Mouse (Mus musculus): Measurements from ENCODE around the gene Prr19. TPM values are rescaled to one million over a fixed set of nuclear protein-coding genes. Genes with fewer than 3 reads are reported as not detected.
A peak's percentile ranks its signal among the peaks of the same experiment; 100 is the strongest.
"Not testable (repeated sequence)": the region's sequence is repeated elsewhere in the genome, so short reads cannot be mapped to it uniquely, and the experiment has no call there.

Gene Prr19
- total RNA-seq, 2 experiments from 2014 or later = not detected

- intact Hi-C loops (cut with DNase I) = no loop called here
- DNase-seq (ENCODE audit: low spot score in 2 of 2) = no peak
Measured at GRCm38 (mm10) chr7:25314606-25315305, 13.5 kb downstream of the Prr19 start.

- intact Hi-C loops (cut with DNase I) = loop anchor here (1.0 kb wide), 2 partner anchors 33 to 76 kb away; no protein-coding TSS in a partner anchor
- DNase-seq (ENCODE audit: low spot score in 2 of 2) = no peak
Measured at GRCm38 (mm10) chr7:25315306-25316041, 14.3 kb downstream of the Prr19 start.

DNA sequence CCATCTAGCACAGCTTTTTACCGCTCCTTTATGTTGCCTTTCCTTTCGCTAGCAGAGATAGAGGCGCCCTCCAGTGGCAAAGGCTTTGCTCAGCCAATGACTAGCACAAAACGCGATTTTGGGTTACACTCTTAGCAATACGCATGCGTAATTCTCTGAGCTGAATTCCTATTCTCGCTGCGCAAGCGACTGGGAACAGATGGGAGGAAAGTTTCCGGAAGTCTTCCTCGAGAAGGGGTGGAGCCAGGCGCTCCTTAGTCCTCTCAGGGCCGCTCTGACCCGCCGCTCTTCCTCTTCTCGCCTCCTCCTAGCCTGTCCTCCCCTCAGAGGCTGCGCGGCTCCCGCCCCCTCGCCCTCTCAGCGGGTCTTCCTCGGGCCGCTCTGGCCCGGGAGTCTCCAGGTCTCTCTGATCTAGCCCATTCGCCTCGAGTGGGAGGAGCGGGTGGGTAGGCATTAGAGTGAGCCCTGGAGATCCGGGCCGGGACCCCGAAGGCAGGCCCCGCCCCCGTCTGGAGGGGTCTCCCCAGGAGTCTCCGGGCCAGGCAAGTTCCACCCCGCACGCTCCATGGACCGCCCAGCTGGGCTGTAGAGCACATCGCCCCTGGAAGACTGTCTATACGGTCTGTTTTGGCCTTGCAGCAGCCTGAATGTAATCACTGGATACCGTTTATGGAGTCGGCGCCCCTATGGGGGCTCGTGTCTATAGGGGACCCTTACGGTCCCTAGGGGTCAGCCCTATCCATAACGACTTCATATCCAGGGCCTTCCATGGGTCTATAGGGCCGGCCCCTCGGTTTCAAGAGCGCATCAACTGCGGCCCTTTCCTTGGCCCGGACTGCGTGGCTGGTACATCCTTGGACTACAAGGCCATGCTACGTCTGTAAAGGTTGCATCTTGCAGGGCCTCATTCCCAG lies 15.6 kb downstream of the Prr19 start, which contains the start of gene Megf8:
Gene Megf8 (plus strand): TSS at position 633 of the 914 bp plus-strand sequence.
- DNase-seq (ENCODE audit: low spot score in 2 of 2) = peak; percentile 95 to 99
- intact Hi-C loops (cut with DNase I) = loop anchor here (1.0 kb wide), 2 partner anchors 34 to 77 kb away; no protein-coding TSS in a partner anchor

DNA sequence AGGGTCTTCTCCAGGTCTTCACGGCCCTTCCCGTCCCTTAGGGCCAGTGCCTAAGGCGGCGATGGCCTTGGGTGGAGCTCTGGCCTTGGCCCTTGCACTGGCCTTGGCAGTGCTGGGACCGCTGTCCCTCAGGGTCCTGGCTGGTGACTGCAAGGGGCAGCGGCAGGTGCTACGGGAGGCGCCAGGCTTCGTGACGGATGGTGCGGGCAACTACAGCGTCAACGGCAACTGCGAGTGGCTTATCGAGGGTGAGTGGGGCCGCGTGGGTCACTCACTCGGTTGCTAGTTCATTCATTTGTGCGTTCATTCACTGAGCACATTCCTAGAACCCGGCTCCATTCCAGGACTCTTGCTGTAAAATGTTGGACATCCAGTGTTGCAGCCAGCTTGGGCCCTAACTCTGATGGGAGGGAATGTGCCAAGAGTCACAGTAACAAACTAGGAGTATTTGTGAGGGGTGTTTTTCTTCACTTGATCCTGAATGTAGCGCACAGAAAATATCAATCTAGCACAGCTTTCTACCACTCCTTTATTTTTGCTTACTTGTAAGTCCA lies 16.3 kb downstream of the Prr19 start:
- DNase-seq (ENCODE audit: low spot score in 2 of 2) = no peak
- intact Hi-C loops (cut with DNase I) = no loop called here

GRCm38 (mm10) chr7:25322058-25322484 lies 20.9 kb downstream of the Prr19 start:
- intact Hi-C loops (cut with DNase I) = no loop called here
- DNase-seq (ENCODE audit: low spot score in 2 of 2) = no peak

- intact Hi-C loops (cut with DNase I) = no loop called here
- DNase-seq (ENCODE audit: low spot score in 2 of 2) = no peak
Measured at GRCm38 (mm10) chr7:25323219-25323618, 22.0 kb downstream of the Prr19 start.

DNA sequence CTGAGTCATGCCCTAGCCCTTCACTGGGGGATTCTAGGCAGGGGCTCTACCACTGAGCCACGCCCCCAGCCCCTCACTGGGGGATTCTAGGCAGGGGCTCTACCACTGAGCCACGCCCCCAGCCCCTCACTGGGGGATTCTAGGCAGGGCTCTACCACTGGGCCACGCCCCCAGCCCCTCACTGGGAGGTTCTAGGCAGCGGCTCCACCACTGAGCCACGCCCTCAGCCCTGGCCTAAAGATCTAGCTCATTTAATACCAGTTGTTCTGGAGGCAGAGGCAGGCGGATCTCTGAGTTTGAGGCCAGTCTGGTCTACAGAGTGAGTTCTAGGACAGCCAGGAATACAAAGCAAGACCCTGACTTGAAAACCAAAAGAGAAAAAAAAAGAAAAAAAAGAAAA lies 24.2 kb downstream of the Prr19 start:
- DNase-seq (ENCODE audit: low spot score in 2 of 2); intact Hi-C loops (cut with DNase I): not testable (repeated sequence)

DNA sequence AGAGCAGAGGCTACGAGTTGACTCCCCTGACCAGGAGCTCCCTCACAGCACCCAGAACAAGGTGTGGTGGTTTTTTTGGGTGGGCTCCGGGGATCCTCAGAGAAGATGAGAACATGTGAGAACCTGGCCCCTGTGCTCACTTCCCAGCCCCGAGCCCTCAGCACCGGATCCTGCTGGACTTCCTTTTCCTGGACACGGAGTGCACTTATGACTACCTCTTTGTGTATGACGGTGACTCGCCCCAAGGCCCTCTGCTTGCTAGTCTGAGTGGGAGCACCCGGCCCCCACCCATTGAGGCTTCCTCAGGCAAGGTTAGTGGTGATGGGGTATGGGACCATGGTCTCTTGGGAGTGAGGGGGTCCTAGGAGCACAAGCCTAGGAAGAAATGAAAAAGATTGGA lies 25.0 kb downstream of the Prr19 start:
- intact Hi-C loops (cut with DNase I) = no loop called here
- DNase-seq (ENCODE audit: low spot score in 2 of 2) = no peak

DNA sequence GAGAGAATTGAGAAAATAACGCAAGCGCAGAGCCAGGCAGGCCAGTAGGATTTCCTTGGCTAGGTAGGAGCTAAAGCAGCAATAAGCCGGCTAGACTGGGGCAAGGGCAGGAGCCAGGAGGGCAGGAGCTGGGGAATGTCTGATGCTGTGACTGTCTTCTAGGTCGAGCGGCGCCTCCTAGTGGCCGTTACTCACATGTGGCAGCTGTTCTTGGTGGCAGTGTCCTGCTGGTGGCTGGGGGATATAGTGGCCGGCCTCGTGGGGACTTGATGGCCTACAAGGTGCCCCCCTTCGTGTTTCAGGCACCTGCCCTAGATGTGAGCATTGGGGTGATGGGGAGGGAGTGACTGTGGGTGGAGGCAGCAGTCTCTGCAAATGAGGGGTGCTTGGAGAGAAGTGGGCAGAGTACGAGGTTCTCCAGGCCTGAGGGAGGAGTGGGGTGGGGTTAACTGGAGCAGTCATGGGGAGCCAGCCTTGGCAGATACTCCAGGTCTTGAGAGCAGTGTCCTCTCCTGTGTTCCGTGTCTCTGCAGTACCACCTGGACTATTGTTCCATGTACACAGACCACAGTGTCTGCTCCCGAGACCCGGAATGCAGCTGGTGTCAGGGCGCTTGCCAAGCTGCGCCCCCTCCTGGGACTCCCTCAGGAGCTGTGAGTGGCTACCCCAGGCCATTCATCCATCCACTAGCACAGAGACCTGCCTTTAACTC lies 32.5 kb downstream of the Prr19 start:
- intact Hi-C loops (cut with DNase I) = no loop called here

DNA sequence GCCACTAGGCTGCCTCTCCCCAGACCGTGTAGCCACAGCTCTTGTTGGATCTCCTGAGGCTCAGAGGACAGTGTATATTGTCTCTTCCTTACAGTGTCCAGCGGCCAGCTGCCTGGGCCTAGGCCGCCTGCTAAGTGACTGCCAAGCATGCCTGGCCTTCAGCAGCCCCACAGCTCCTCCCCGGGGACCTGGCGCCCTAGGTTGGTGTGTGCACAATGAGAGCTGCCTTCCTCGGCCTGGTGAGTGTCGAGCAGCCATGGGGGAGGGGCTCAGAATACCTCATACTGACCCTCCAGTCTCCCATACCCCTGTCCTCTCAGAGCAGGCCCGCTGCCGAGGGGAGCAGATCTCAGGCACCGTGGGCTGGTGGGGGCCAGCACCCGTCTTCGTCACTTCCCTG lies 33.3 kb downstream of the Prr19 start:
- DNase-seq (ENCODE audit: low spot score in 2 of 2) = no peak
- intact Hi-C loops (cut with DNase I) = no loop called here

More for the DNA sequence above, 32.5 kb downstream of the Prr19 start:
- peak; percentile 57 to 67 for DNase-seq (ENCODE audit: low spot score in 2 of 2)

DNA sequence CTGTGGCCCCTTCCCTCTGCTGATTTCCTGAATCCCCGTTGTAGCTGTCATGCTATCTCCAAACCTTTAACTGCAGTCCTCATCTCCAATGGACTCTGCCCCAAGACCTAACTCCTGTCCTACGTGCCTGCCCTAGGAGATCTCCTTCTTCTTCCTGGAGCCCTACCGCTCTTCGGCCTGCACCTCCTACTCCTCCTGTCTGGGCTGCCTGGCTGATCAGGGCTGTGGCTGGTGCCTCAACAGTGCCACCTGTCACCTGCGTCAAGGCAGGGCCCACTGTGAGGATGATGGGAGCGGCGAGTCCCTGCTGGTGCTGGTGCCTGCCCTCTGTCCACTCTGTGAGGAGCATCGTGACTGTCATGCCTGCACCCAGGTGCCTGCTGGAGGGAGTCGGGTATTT lies 38.1 kb downstream of the Prr19 start:
- intact Hi-C loops (cut with DNase I) = no loop called here
- no peak for DNase-seq (ENCODE audit: low spot score in 2 of 2)

DNA sequence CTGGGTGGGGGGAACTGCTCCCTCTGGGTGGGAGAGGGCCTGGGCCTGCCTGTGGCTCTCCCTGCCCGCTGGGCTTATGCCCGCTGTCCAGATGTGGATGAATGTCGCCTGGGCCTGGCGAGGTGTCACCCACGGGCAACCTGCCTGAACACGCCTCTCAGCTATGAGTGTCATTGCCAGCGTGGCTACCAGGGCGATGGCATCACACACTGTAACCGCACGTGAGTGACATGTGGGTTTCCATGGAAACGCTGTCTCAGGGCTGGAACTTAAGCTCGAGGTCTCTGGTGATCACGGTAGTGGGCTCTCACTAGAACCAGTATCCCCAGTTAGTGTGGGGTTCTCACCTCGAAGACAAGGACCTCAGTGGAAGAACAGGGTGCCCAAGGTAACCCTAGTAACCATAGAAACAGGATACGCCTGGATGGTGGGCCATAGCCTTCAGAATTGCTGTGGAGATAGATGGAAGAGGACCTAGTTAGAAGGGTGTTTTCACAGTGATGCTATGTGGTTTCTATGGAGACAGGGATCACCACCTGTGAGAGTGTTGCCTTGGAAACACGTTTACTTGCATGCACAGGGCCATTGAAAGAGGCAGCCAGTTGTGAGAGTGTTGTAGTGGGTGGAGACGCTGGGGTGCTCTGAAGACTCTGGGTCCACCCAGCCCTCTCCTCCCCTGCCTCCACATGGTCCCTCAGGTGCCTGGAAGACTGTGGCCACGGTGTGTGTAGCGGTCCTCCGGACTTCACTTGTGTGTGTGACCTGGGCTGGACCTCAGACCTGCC lies 40.0 kb downstream of the Prr19 start:
- intact Hi-C loops (cut with DNase I) = no loop called here
- DNase-seq (ENCODE audit: low spot score in 2 of 2) = peak; percentile 59 to 74

DNA sequence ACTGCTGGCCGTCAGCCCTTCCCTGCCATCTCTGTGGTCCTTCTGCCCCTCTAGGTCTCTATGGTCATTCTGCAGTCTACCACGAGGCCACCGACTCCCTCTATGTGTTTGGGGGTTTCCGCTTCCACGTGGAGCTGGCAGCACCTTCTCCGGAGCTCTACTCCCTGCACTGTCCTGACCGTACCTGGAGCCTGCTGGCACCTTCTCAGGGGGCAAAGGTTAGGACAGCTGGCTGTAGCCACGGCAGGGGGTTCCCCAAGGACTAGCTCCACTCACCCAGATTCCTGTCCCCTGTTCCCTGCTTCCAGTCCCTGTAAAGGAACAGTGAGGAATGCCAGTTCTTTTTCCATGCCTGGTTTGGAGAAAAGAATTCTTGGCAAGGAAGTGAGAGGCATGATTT lies 47.6 kb downstream of the Prr19 start:
- no peak for DNase-seq (ENCODE audit: low spot score in 2 of 2)
- intact Hi-C loops (cut with DNase I) = no loop called here

Other genes starting within 250 kb of the Prr19 start
- gene Grik5, start 229.1 kb upstream of the Prr19 start, total RNA-seq (2021) = 100 to 1,000 TPM; 215 to 242 TPM
- 10 to 100 TPM; 31.4 to 37.0 TPM for gene Zfp574, start 228.8 kb upstream of the Prr19 start, total RNA-seq (2021)
- gene Pou2f2, start 121.7 kb upstream of the Prr19 start, total RNA-seq (2021) = 10 to 100 TPM; 11.8 to 13.7 TPM
- 10 to 100 TPM; 24.1 to 25.4 TPM for gene Dedd2, start 80.8 kb upstream of the Prr19 start, total RNA-seq (2021)
- 10 to 100 TPM in 1 of 2 experiments, 1 to 10 TPM in 1; 10.0 to 11.1 TPM for gene Zfp526, start 80.0 kb upstream of the Prr19 start, total RNA-seq (2021)
- 100 to 1,000 TPM; 213 to 224 TPM for gene Gsk3a, start 63.6 kb upstream of the Prr19 start, total RNA-seq (2021)
- gene Erf, start 50.6 kb upstream of the Prr19 start, total RNA-seq (2021) = 10 to 100 TPM; 65.1 to 75.6 TPM
- gene Cic, start 33.7 kb upstream of the Prr19 start, total RNA-seq (2021) = 100 to 1,000 TPM; 211 to 223 TPM
- 10 to 100 TPM; 26.7 to 28.0 TPM for gene Pafah1b3, start 3.4 kb upstream of the Prr19 start, total RNA-seq (2021)
- gene Tmem145, start 4.7 kb downstream of the Prr19 start, total RNA-seq (2021) = 10 to 100 TPM; 47.8 to 55.1 TPM
- gene Megf8, start 15.8 kb downstream of the Prr19 start, total RNA-seq (2021) = 100 to 1,000 TPM in 1 of 2 experiments, 10 to 100 TPM in 1; 99.2 to 105 TPM
- not detected for gene Cnfn, start 68.3 kb downstream of the Prr19 start, total RNA-seq (2021)
- gene Lipe, start 97.3 kb downstream of the Prr19 start, total RNA-seq (2021) = 1 to 10 TPM; 5.4 to 6.4 TPM
- gene Cxcl17, start 111.5 kb downstream of the Prr19 start, total RNA-seq (2021) = not detected
- 1 to 10 TPM; 2.2 to 2.7 TPM for gene Ceacam1, start 176.2 kb downstream of the Prr19 start, total RNA-seq (2021)
- under 1 TPM; 0.30 TPM for gene Ceacam2, start 238.4 kb downstream of the Prr19 start, total RNA-seq (2021)

Measured in left cerebral cortex, postnatal 25 days (tissue).